Mouse (Mus musculus) cerebellum, adult 2 months (tissue): ENCODE data around the gene Sh3bgrl.

Source experiments
- CTCF ChIP-seq: fragments of 200-500 bp; IDR thresholded peaks from 2 replicates; pipeline ENCODE4 v1.5.1; 2011; ENCODE audit warnings: low read depth, mild to moderate bottlenecking, control low read depth, low read length, moderate library complexity, borderline replicate concordance; ENCODE audit not compliant: insufficient read depth
- POLR2A ChIP-seq: fragments of 200-500 bp; IDR thresholded peaks from 2 replicates; pipeline ENCODE4 v1.6.1; 2011; ENCODE audit warnings: low read length, control low read depth, borderline replicate concordance; ENCODE audit not compliant: insufficient read depth

GRCm38 (mm10) chrX:109121161-109121560 is 26.0 kb downstream of the Sh3bgrl start:
- TF ChIP-seq CTCF (no peak), POLR2A (no peak)
